Mouse (Mus musculus): ENCODE results near the gene Tcf12.

Tcf12 gene

GRCm38 (mm10) chr9:72088893-72089611, 22.6 kb downstream of the Tcf12 start:
- in situ Hi-C loops (cut with MboI, MseI) = no loop called here

DNA sequence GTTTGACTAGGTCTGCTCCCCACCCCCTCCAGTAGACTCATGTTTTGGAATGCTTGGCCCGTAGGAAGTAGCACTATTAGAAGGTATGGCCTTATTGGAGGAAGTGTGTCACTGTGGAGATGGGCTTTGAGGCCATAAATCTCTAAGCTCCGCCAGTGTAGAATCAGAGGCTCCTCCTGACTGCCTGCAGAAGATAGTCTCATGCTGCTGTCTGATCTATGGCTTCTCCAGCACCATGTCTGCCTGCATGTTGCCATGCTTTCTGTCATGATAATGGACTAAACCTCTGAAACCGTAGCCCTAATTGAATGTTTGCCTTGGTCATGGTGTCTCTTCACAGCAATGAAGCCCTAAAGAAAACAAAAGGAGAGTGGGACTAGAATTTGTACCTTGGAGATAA, 26.7 kb downstream of the Tcf12 start:
- in situ Hi-C loops (cut with MboI, MseI) = no loop called here

GRCm38 (mm10) chr9:72084131-72084530, 27.5 kb downstream of the Tcf12 start:
- in situ Hi-C loops (cut with MboI, MseI) = no loop called here

DNA sequence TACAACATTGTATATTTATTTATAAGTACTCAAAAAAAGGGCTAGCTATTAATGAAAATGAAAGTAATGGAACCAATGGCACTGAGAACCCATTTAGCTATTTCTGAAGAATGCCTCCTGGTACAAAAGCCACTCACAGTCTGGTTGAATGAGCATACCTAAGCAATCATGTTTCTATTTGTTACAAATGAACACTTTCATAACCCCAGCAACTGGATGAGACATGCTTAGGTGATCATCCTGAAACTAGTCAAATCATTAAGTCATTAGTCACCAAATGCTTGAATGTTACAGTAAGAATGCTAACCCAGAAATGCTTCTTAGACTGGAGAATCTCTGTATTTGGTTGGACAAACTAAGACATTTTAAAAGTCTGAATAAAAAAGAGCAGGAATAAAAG, 35.5 kb downstream of the Tcf12 start:
- in situ Hi-C loops (cut with MboI, MseI) = no loop called here

- in situ Hi-C loops (cut with MboI, MseI) = loop anchor here (10.0 kb wide), 1 partner anchor 521 kb away; no protein-coding TSS in a partner anchor
Observed at GRCm38 (mm10) chr9:72066151-72066550, 45.5 kb downstream of the Tcf12 start.

GRCm38 (mm10) chr9:72053144-72053543, 58.5 kb downstream of the Tcf12 start:
- in situ Hi-C loops (cut with MboI, MseI) = no loop called here

DNA sequence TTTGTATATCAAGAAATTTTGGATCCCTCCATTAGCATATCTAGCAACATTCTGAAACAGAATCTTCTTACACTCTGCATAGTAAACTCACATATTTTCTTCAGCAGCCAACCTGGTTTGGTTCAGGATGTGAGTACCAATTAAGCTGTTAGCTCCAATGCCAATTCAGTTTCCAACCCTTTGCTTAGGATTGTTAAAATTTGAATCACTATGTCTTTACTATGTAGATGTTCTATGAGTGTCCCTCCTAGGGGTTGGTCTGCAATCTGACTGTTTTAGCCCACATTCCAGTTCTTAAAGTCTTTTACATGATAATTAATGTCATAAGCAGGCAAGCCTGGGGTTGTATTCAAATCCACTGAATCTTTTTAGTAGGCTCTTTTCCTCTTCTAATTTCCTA, 71.5 kb downstream of the Tcf12 start:
- in situ Hi-C loops (cut with MboI, MseI) = no loop called here

DNA sequence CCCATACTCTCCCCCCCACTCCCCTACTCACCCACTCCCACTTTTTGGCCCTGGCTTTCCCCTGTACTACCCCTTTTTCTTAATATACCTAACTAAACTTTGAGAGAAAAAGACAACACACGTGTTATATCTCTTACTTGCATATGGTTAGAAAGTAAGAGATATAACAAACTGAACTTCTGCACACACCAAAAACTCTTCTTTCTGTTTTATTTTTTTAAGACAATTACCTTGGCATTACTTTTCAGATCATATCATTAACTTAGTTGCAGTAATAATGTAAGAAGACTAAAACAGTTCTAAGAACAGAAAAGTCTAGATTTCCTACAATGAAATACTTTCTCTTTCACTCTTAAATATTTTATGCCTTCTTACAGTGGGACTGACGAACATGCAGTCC, 72.3 kb downstream of the Tcf12 start:
- in situ Hi-C loops (cut with MboI, MseI) = loop anchor here (5.0 kb wide), 1 partner anchor 107 kb away; no protein-coding TSS in a partner anchor

DNA sequence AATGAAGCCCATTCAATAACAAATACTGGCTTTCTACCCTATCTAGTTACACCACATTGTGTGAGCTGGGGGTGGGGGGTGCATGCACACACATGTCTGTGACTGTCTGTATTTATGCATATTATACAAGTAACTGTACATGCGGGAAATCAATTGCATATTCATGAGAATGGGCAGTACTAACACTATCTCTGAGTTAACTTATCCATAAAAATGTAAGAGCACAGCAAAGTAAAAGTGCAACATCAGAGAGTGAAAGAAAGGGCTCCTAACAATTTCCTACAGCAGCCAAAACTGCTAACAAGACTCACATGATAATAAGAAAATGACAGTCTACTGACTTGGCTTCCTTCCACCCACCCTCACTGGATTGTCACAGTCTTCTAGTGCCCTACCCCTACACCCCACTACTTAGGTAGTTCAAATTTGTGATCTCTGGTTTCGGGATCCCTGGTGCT, 74.6 kb downstream of the Tcf12 start:
- in situ Hi-C loops (cut with MboI, MseI) = loop anchor here (5.0 kb wide), 1 partner anchor 105 kb away; no protein-coding TSS in a partner anchor

GRCm38 (mm10) chr9:72036257-72036656, 75.4 kb downstream of the Tcf12 start:
- in situ Hi-C loops (cut with MboI, MseI) = loop anchor here (5.0 kb wide), 1 partner anchor 104 kb away; no protein-coding TSS in a partner anchor

- in situ Hi-C loops (cut with MboI, MseI) = no loop called here
Observed at GRCm38 (mm10) chr9:72033271-72033670, 78.4 kb downstream of the Tcf12 start.

GRCm38 (mm10) chr9:72030274-72030673, 81.4 kb downstream of the Tcf12 start:
- in situ Hi-C loops (cut with MboI, MseI) = no loop called here

DNA sequence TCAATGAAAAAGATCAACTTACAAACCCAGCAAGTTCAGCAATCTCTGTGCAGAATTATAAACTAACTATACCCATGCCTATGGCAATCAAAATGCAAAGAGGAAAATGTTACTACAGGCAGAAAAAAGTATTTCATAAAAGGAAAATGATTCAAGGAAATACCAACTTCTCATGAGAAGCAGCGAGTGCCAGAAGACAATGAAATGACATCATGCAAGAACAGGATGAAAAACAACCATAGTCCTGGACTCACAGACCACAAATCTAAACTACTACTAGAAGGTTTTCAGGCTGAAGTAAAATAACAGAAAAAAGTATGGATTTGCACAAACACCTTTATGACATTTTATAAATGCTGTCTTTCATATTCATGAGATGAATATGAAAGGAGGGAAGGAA, 82.1 kb downstream of the Tcf12 start:
- in situ Hi-C loops (cut with MboI, MseI) = no loop called here

- in situ Hi-C loops (cut with MboI, MseI) = no loop called here
Observed at GRCm38 (mm10) chr9:72023274-72023673, 88.4 kb downstream of the Tcf12 start.

- in situ Hi-C loops (cut with MboI, MseI) = no loop called here
Observed at GRCm38 (mm10) chr9:72021512-72021911, 90.2 kb downstream of the Tcf12 start.

DNA sequence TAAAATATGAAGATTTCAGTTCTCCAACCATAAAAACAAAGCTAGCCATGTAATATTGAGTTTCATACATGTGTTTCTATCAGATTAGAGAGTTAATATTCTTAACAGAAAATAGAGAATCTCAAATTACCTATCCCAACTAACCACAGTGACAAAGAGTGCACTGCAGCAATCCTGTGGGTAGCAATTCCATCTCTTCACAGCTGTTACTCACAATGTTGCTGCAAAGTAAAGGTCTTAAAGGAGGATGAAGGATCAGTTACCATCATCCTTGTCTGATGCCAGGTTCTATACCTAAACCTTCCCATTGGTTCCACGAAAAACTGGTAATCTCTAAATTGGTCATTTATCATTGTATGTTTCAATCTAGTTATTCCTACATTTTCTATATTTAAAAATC, 95.7 kb downstream of the Tcf12 start:
- in situ Hi-C loops (cut with MboI, MseI) = no loop called here

GRCm38 (mm10) chr9:72014585-72015381, 96.9 kb downstream of the Tcf12 start:
- in situ Hi-C loops (cut with MboI, MseI) = no loop called here

DNA sequence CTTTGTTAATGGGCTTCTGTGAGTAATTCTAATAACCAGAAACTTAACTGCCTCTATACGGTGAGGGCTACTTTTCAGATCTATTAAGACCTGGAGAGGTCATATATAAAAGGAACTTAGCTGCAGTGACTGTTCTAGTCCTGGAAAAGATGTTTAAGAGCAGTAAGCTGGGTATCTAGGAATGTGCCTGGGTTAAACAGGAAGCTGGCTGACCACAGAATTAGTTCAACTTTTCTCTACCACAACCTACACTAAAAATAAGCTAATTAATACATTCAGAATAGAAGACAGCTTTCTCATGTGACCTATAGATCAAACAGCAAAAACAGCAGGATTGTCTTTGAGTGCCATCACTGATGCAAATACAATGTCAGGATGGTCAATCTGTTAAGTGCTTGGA, 98.1 kb downstream of the Tcf12 start:
- in situ Hi-C loops (cut with MboI, MseI) = no loop called here

GRCm38 (mm10) chr9:72008634-72009033, 103.0 kb downstream of the Tcf12 start:
- in situ Hi-C loops (cut with MboI, MseI) = no loop called here

- in situ Hi-C loops (cut with MboI, MseI) = no loop called here
Observed at GRCm38 (mm10) chr9:71991147-71991546, 120.5 kb downstream of the Tcf12 start.

GRCm38 (mm10) chr9:71990376-71990775, 121.3 kb downstream of the Tcf12 start:
- in situ Hi-C loops (cut with MboI, MseI) = no loop called here

DNA sequence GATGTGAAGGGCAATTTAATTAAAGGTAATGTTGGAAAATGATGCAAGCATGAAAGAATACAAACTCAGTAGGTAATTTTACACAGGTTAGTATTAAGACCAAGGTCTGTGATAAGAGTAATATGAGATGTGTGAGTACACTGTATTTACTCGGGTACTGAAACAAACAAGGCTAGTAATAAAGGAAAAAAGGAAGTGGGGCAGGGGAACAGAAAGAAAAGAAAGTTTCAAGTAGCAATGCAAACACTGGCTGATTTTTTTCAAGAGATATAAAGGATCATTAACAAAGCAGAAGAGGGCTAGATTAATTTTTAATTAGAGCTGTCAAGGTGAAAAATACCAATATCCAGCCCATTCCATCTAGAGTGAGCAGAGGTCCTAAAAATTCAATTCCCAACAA, 122.0 kb downstream of the Tcf12 start:
- in situ Hi-C loops (cut with MboI, MseI) = no loop called here

DNA sequence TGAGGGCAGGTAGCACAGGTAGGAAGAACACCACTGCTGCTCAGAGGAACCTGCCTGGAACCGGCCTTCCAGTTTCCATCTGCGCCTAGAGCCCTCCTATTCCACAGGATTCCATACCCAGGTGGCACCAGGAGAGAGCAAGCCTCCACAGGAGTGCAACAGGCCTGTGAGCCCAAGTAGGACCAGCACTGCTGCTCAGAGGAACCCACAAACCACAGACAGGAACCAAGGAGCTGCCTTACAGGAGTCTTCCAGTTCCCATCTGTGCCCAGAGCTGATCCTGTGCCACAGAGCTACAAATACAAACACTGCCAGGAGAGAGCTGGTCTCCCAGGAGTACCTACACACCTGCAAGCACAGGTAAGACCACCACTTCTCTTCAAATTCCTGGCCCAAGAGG, 125.0 kb downstream of the Tcf12 start:
- in situ Hi-C loops (cut with MboI, MseI) = no loop called here
